Mouse (Mus musculus) embryo, embryonic 10 days (tissue): Measurements from ENCODE around the gene Cyb5d1.

Experiments
- DNase-seq: peaks from one replicate; pipeline ENCODE4 v3.0.0-alpha.2; 2015; ENCODE audit warnings: low spot score

The Cyb5d1 gene

GRCm38 (mm10) chr11:69395235-69395633 is at the start of gene Cyb5d1, which contains the start of gene Naa38:
Gene Cyb5d1 (minus strand): TSS chr11:69395631.
Gene Naa38 (plus strand): TSS chr11:69395487.
- peak; percentile 94 for DNase-seq

GRCm38 (mm10) chr11:69443328-69443727 is 47.9 kb upstream of the Cyb5d1 start:
- DNase-seq, result peak; percentile 39

- DNase-seq, result no peak
Measured at GRCm38 (mm10) chr11:69437291-69437690, 41.9 kb upstream of the Cyb5d1 start.

GRCm38 (mm10) chr11:69433189-69433588 is 37.8 kb upstream of the Cyb5d1 start:
- DNase-seq, result no peak

- no peak for DNase-seq
Measured at GRCm38 (mm10) chr11:69432640-69432982, 37.2 kb upstream of the Cyb5d1 start.

GRCm38 (mm10) chr11:69431829-69432639 is 36.6 kb upstream of the Cyb5d1 start:
- peak; percentile 92 for DNase-seq

- no peak for DNase-seq
Measured at GRCm38 (mm10) chr11:69430631-69431030, 35.2 kb upstream of the Cyb5d1 start.

GRCm38 (mm10) chr11:69429313-69429712 is 33.9 kb upstream of the Cyb5d1 start:
- DNase-seq, result no peak

GRCm38 (mm10) chr11:69428751-69429150 is 33.3 kb upstream of the Cyb5d1 start:
- peak; percentile 42 for DNase-seq

GRCm38 (mm10) chr11:69426246-69426645 is 30.8 kb upstream of the Cyb5d1 start:
- DNase-seq, result no peak

- DNase-seq, result no peak
Measured at GRCm38 (mm10) chr11:69423885-69424284, 28.5 kb upstream of the Cyb5d1 start.

- DNase-seq, result no peak
Measured at GRCm38 (mm10) chr11:69422842-69423241, 27.4 kb upstream of the Cyb5d1 start.

- DNase-seq, result peak; percentile 48
Measured at GRCm38 (mm10) chr11:69421131-69421977, 25.9 kb upstream of the Cyb5d1 start.

- DNase-seq, result no peak
Measured at GRCm38 (mm10) chr11:69420554-69421000, 25.1 kb upstream of the Cyb5d1 start.

- peak; percentile 66 for DNase-seq
Measured at GRCm38 (mm10) chr11:69419813-69420553, 24.6 kb upstream of the Cyb5d1 start.

- peak; percentile 69 for DNase-seq
Measured at GRCm38 (mm10) chr11:69419443-69419812, 24.0 kb upstream of the Cyb5d1 start.

- DNase-seq, result peak; percentile 98
Measured at GRCm38 (mm10) chr11:69418481-69419442, 23.3 kb upstream of the Cyb5d1 start.

GRCm38 (mm10) chr11:69417449-69418384 is 22.3 kb upstream of the Cyb5d1 start:
- peak; percentile 98 for DNase-seq

- peak; percentile 36 for DNase-seq
Measured at GRCm38 (mm10) chr11:69416921-69417448, 21.6 kb upstream of the Cyb5d1 start.

GRCm38 (mm10) chr11:69416509-69416908 is 21.1 kb upstream of the Cyb5d1 start:
- DNase-seq, result no peak
